Mouse (Mus musculus) left cerebral cortex, adult 2 months (tissue): Measurements from ENCODE around the gene Slc26a9. TPM values are rescaled to one million over a fixed set of nuclear protein-coding genes. Genes with fewer than 3 reads are reported as not detected.

ENCODE experiments used
- DNase-seq, 2 experiments: peaks; one replicate each; pipeline ENCODE4 v3.0.0; 2021 to 2022; ENCODE audit warnings: low spot score in 2 of 2, mixed read lengths in 1 of 2; ENCODE audit errors: extremely low spot score in 1 of 2
- H3K27ac ChIP-seq: fragments of 200-600 bp; 2 replicates; pipeline ENCODE4 v1.8.1; 2022
- H3K4me3 ChIP-seq: fragments of 200-600 bp; 2 replicates; pipeline ENCODE4 v1.8.1; 2022
- CTCF ChIP-seq: fragments of 200-600 bp; IDR thresholded peaks from 2 replicates; pipeline ENCODE4 v1.8.1; 2022; ENCODE audit warnings: antibody characterized with exemption, mild to moderate bottlenecking, moderate library complexity
- intact Hi-C: fragments of 180-260 bp; cut with DNase I; formaldehyde crosslinking; loops from one replicate; pipeline ENCODE4 v1.15.1; 2025
- total RNA-seq, 2 experiments: library from RNA; stranded (reverse); gene quantifications; 2 replicates each; pipeline ENCODE4 v1.2.3; 2021

The Slc26a9 gene
- total RNA-seq, 2 experiments from 2014 or later = 0.09 TPM; not detected in 1

GRCm38 (mm10) chr1:131714388-131715337 is 29.2 kb upstream of the Slc26a9 start:
- no peak; the same call in 1 of the 2 replicates for TF ChIP-seq CTCF
- no peak for DNase-seq
- intact Hi-C loops = loop anchor here (10.0 kb wide), 1 partner anchor 250 kb away; the partner anchor contains the start of gene Slc45a3
- Histone ChIP-seq H3K27ac (no peak overlapping the region), H3K4me3 (no peak overlapping the region)

- Histone ChIP-seq H3K4me3 (no peak overlapping the region), H3K27ac (no peak overlapping the region)
- no peak for TF ChIP-seq CTCF
- intact Hi-C loops = loop anchor here (10.0 kb wide), 1 partner anchor 246 kb away; the partner anchor contains the start of gene Slc45a3
- no peak for DNase-seq
Observed at GRCm38 (mm10) chr1:131718952-131719694, 24.7 kb upstream of the Slc26a9 start.

GRCm38 (mm10) chr1:131721989-131722388 is 21.8 kb upstream of the Slc26a9 start:
- no peak for DNase-seq
- Histone ChIP-seq H3K4me3 (no peak overlapping the region), H3K27ac (no peak overlapping the region)
- no peak for TF ChIP-seq CTCF
- intact Hi-C loops = no loop called here

- no peak for TF ChIP-seq CTCF
- no peak overlapping the region for H3K4me3 ChIP-seq
- no peak for DNase-seq
- intact Hi-C loops = no loop called here
- H3K27ac ChIP-seq = no peak overlapping the region
Observed at GRCm38 (mm10) chr1:131723549-131723948, 20.3 kb upstream of the Slc26a9 start.

GRCm38 (mm10) chr1:131726586-131726985 is 17.2 kb upstream of the Slc26a9 start:
- H3K27ac ChIP-seq = no peak overlapping the region
- DNase-seq = no peak
- no peak overlapping the region for H3K4me3 ChIP-seq
- no peak for TF ChIP-seq CTCF
- intact Hi-C loops = no loop called here

GRCm38 (mm10) chr1:131730639-131731437 is 13.0 kb upstream of the Slc26a9 start:
- intact Hi-C loops = no loop called here
- TF ChIP-seq CTCF = no peak
- no peak overlapping the region for H3K27ac ChIP-seq
- DNase-seq = no peak
- H3K4me3 ChIP-seq = no peak overlapping the region

GRCm38 (mm10) chr1:131733474-131734180 is 10.2 kb upstream of the Slc26a9 start:
- no peak overlapping the region for H3K27ac ChIP-seq
- H3K4me3 ChIP-seq = no peak overlapping the region
- intact Hi-C loops = no loop called here
- no peak for TF ChIP-seq CTCF
- no peak for DNase-seq

GRCm38 (mm10) chr1:131734657-131735273 is 9.1 kb upstream of the Slc26a9 start:
- Histone ChIP-seq H3K27ac (no peak overlapping the region), H3K4me3 (no peak overlapping the region)
- DNase-seq = no peak
- TF ChIP-seq CTCF = no peak
- intact Hi-C loops = no loop called here

GRCm38 (mm10) chr1:131736494-131736893 is 7.3 kb upstream of the Slc26a9 start:
- Histone ChIP-seq H3K4me3 (no peak overlapping the region), H3K27ac (no peak overlapping the region)
- TF ChIP-seq CTCF = no peak
- intact Hi-C loops = no loop called here
- no peak for DNase-seq

GRCm38 (mm10) chr1:131737269-131737668 is 6.6 kb upstream of the Slc26a9 start:
- no peak for TF ChIP-seq CTCF
- H3K4me3 ChIP-seq = no peak overlapping the region

More at GRCm38 (mm10) chr1:131737269-131737668, 6.6 kb upstream of the Slc26a9 start:
- peak; percentile 89 to 95 for DNase-seq
- intact Hi-C loops = no loop called here
- H3K27ac ChIP-seq = no peak overlapping the region
